Mouse (Mus musculus): ENCODE results near the gene Lgmn. TPM values are rescaled to one million over a fixed set of nuclear protein-coding genes. Genes with fewer than 3 reads are reported as not detected.

Gene Lgmn
- 81.9 TPM for polyA plus RNA-seq (2014; fragmentation: Illumina TruSeq; extraction: RNeasy Lipid Tissue Mini Kit (QIAGEN cat#74804); ENCODE audit: low read depth, low replicate concordance)

DNA sequence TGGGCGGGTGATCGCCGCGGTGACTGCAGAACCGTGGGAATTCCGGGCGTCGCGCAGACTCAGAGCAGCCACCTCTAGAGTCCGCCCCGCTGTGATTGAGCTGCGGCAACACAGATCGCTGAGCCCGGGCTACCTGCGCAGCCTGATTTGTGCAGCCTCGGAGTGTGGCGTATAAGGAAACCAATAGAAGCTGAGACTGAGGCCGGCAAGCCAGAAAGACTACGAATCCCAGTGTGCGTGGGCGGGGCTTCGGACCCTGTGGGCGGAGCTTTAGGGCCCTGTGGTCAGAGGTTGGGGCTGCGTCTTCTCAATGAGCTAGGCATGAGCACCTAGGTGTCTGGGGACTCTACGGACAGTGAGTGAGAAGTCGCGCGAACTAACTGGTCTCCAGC is at the start of gene Lgmn:
Gene Lgmn, minus strand, starts transcription at position 182 of the 392 bp plus-strand sequence.

DNA sequence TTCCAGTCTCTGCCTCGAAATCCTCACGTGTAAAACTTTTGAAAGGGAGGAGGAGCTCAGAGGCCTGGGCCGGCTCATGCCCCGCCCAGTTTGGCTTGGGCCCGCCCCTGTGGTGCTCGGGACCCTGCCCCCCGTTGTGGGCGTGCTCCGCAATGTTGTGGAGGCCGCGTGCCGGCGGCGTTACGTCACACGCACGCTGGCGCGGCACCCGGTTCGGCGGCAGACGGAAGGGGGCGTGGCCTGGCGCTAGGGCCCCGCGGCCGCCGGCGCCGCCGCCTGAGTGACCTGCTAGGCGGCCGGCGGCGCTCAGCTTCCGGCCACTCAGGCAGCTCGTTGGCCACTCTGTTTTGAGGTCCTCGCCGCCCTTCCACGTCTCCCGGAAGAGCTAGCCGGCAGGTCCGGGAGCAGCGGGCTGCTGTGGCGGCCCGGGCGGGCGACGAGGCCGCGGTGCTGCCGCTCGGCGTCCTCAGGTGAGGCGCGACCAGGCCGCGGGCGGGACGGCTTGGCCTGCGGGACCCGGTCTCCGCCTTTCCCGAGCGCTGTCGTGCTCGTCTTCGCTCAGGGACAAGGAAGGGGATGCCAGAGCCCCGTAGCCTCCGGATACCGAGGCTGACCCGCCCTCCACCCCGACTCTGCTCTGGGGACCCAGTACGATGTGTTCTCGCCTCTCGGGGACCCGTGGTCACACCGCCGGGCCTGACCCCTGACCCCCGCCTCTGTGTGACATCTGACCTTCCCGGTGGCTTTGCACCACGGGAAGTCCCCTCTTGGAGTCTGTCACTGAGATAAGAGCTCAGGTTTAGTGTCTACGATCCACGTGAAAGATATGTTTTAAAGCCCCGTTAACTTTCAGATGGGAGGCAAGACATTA is 29.5 kb upstream of the Lgmn start, which contains the start of gene Golga5:
Gene Golga5, plus strand, starts transcription at position 242 of the 871 bp plus-strand sequence.

Other genes starting within 250 kb of the Lgmn start
- gene Rin3, start 156.8 kb downstream of the Lgmn start, polyA plus RNA-seq (2014; fragmentation: Illumina TruSeq; extraction: RNeasy Lipid Tissue Mini Kit (QIAGEN cat#74804); ENCODE audit: low read depth, low replicate concordance), result 9.0 TPM
- 27.9 TPM for gene Golga5, start 29.3 kb upstream of the Lgmn start, polyA plus RNA-seq (2014; fragmentation: Illumina TruSeq; extraction: RNeasy Lipid Tissue Mini Kit (QIAGEN cat#74804); ENCODE audit: low read depth, low replicate concordance)
- gene Chga, start 115.2 kb upstream of the Lgmn start, polyA plus RNA-seq (2014; fragmentation: Illumina TruSeq; extraction: RNeasy Lipid Tissue Mini Kit (QIAGEN cat#74804); ENCODE audit: low read depth, low replicate concordance), result 0.24 TPM

Measured in heart, adult 10 weeks (tissue).